Mouse (Mus musculus): Measurements from ENCODE around the gene Mob4. TPM values are rescaled to one million over a fixed set of nuclear protein-coding genes. Genes with fewer than 3 reads are reported as not detected.

Gene Mob4
- polyA plus RNA-seq, 2 experiments = 10.8 to 36.0 TPM

DNA sequence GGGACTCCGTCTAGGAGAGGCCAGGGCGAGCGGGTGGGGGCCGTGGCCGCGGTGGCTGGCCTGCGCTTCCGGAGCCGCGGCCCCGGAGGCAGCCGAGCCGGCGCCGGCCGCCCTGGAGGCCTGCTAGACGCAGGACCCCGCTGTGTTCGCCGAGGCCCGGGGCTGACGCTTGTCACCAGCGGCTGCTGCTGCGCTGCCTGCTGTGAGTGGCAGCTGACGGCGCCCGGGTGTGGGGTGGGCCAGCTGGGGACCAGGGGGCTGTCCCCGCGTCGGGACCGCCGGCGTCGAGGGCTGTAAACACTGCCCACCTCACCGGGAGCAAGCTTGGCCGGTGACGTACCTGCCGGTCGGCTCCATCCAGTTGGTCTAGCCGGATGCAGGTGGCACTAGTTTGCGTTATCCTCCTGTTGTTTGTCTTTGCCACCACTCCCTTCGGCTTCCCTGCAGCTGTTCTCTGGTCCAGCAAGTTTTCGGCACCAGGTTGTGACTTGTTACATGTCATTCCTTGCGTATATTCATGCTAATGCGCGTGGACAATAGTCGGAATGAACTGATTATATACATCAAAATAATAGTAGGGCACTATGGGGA, 488 bp downstream of the Mob4 start:
- no peaks in the 10 kb centered on the region for H3K27me3 ChIP-seq (ENCODE audit: control insufficient read depth, insufficient read depth, low read length)
- H3K27ac ChIP-seq = peak overlapping the region; percentile 76
- H3K9ac ChIP-seq (replicated peaks) = peak overlapping the region; percentile 97
- ATAC-seq (ENCODE audit: insufficient read depth) (peak; percentile 77), DNase-seq (ENCODE audit: low read depth in 3 of 3, low spot score in 3 of 3) (peak; percentile 29 to 37 (median 32))
- TF ChIP-seq CTCF (IDR thresholded peaks at IDR 0.05; ENCODE audit: low read depth) (no peak), EP300 (IDR thresholded peaks at IDR 0.05; ENCODE audit: low read depth) (no peak)
- under 1% methylated on average over 46 of the region's 47 CpGs for WGBS (ENCODE audit: insufficient replicate concordance)
- peaks cover 13 to 18% of the 10 kb centered on the region in 2 experiments for H3K4me1 ChIP-seq (replicated peaks; ENCODE audit: control insufficient read depth in 2 of 2, insufficient read depth in 2 of 2, low read length in 1 of 2)
- H3K36me3 ChIP-seq (replicated peaks; ENCODE audit: control insufficient read depth, insufficient read depth, low read depth) = no peaks in the 10 kb centered on the region; the same call in 1 of the 2 replicates
- no peaks in the 10 kb centered on the region for H3K9me3 ChIP-seq (ENCODE audit: control insufficient read depth, low read length)
- H3K4me3 ChIP-seq (ENCODE audit: insufficient read depth in 1 of 2, low read depth in 2 of 2, low read length in 2 of 2) = peak overlapping the region; percentile 81 to 92
- H3K4me2 ChIP-seq (ENCODE audit: low read depth) = peak overlapping the region; percentile 78

DNA sequence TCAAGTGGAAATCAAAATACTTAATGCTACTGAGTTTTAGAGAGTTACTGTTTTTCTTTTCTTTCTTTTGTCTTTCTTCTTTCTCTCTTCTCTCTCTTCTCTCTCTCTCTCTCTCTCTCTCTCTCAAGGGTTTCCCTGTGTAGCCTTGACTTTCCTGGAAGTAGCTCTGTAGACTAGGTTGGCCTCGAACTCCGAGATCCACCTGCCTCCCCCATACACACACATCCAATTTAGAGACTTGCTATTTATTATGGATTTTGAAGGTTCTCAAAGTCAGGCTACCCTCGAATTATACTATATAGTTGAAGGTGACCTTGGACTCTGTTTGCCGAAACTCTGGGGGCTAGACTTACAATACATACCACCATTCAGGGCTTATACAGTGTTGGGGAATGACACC, 1.3 kb downstream of the Mob4 start:
- H3K4me1 ChIP-seq (replicated peaks; ENCODE audit: control insufficient read depth in 2 of 2, insufficient read depth in 2 of 2, low read length in 1 of 2) = peaks cover 13 to 18% of the 10 kb centered on the region in 2 experiments
- H3K9me3 ChIP-seq (ENCODE audit: control insufficient read depth, low read length) = no peaks in the 10 kb centered on the region
- H3K4me3 ChIP-seq (ENCODE audit: insufficient read depth in 1 of 2, low read depth in 2 of 2, low read length in 2 of 2) = peak overlapping the region; percentile 47 to 81
- WGBS (ENCODE audit: insufficient replicate concordance) = 51% methylated on average over 4 of the region's 4 CpGs
- no peaks in the 10 kb centered on the region; the same call in 1 of the 2 replicates for H3K36me3 ChIP-seq (replicated peaks; ENCODE audit: control insufficient read depth, insufficient read depth, low read depth)
- no peaks in the 10 kb centered on the region for H3K27me3 ChIP-seq (ENCODE audit: control insufficient read depth, insufficient read depth, low read length)
- no peak overlapping the region for H3K27ac ChIP-seq
- ATAC-seq (ENCODE audit: insufficient read depth) = no peak
- H3K4me2 ChIP-seq (ENCODE audit: low read depth) = peak overlapping the region; percentile 78
- no peak for DNase-seq (ENCODE audit: low read depth in 3 of 3, low spot score in 3 of 3)
- TF ChIP-seq CTCF (IDR thresholded peaks at IDR 0.05; ENCODE audit: low read depth) = no peak
- TF ChIP-seq EP300 (IDR thresholded peaks at IDR 0.05; ENCODE audit: low read depth) = no peak
- H3K9ac ChIP-seq (replicated peaks) = peak overlapping the region; percentile 97

DNA sequence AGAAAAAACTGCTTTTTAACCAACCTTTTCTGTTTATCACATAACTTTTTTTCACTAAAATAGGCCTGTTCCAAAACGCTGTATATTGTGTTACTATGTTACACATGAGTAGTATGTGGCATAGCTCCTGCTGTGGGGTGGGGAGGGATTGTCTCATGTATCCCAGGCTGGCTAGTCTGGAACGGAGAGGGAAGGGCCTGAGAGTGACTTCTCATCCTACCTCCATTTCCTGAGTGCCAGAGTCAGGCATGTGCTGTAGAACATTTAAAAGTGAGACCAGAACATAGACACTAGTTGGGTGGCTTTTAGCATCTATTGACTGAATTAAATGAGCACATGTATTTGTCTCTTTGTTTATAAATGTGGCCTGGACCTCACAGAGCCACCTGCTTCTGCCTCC, 2.1 kb downstream of the Mob4 start:
- H3K9ac ChIP-seq (replicated peaks) = no peak overlapping the region

DNA sequence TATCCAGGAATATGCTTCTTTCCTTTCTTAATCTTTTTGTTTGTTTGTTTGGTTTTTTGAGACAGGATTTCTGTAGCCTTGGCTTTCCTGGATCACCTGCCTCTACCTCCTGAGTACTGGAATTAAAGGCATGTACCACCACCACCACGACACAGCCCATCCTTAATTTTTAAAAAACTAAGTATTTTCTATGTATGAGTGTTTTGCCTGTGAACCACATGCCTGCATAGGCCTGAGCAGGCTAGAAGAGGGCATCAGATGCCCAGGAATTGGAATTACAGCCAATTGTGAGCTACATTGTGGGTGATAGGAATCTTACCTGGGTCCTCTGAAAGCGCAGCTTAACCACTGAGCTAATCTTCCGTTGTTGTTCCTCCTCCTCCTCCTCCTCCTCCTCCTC, 3.3 kb downstream of the Mob4 start:
- no peaks in the 10 kb centered on the region; the same call in 1 of the 2 replicates for H3K36me3 ChIP-seq (replicated peaks; ENCODE audit: control insufficient read depth, insufficient read depth, low read depth)
- no peak overlapping the region for H3K27ac ChIP-seq
- no peak overlapping the region for H3K4me3 ChIP-seq (ENCODE audit: insufficient read depth in 1 of 2, low read depth in 2 of 2, low read length in 2 of 2)
- no peaks in the 10 kb centered on the region for H3K27me3 ChIP-seq (ENCODE audit: control insufficient read depth, insufficient read depth, low read length)
- DNase-seq (ENCODE audit: low read depth in 3 of 3, low spot score in 3 of 3) = no peak
- no peak overlapping the region for H3K9ac ChIP-seq (replicated peaks)
- no peak for TF ChIP-seq CTCF (IDR thresholded peaks at IDR 0.05; ENCODE audit: low read depth)
- no peak for TF ChIP-seq EP300 (IDR thresholded peaks at IDR 0.05; ENCODE audit: low read depth)
- peaks cover 13 to 18% of the 10 kb centered on the region in 2 experiments for H3K4me1 ChIP-seq (replicated peaks; ENCODE audit: control insufficient read depth in 2 of 2, insufficient read depth in 2 of 2, low read length in 1 of 2)
- WGBS (ENCODE audit: insufficient replicate concordance) = 82% methylated on average over 3 of the region's 3 CpGs
- ATAC-seq (ENCODE audit: insufficient read depth) = no peak
- H3K9me3 ChIP-seq (ENCODE audit: control insufficient read depth, low read length) = no peaks in the 10 kb centered on the region
- no peak overlapping the region for H3K4me2 ChIP-seq (ENCODE audit: low read depth)

More for the DNA sequence above, 2.1 kb downstream of the Mob4 start:
- TF ChIP-seq CTCF (IDR thresholded peaks at IDR 0.05; ENCODE audit: low read depth) = no peak
- Histone ChIP-seq H3K4me2 (ENCODE audit: low read depth) (peak overlapping the region; percentile 11), H3K27me3 (ENCODE audit: control insufficient read depth, insufficient read depth, low read length) (no peaks in the 10 kb centered on the region), H3K27ac (no peak overlapping the region), H3K4me1 (replicated peaks; ENCODE audit: control insufficient read depth in 2 of 2, insufficient read depth in 2 of 2, low read length in 1 of 2) (peaks cover 13 to 18% of the 10 kb centered on the region in 2 experiments), H3K36me3 (replicated peaks; ENCODE audit: control insufficient read depth, insufficient read depth, low read depth) (no peaks in the 10 kb centered on the region; the same call in 1 of the 2 replicates), H3K9me3 (ENCODE audit: control insufficient read depth, low read length) (no peaks in the 10 kb centered on the region), H3K4me3 (ENCODE audit: insufficient read depth in 1 of 2, low read depth in 2 of 2, low read length in 2 of 2) (no peak overlapping the region)
- DNase-seq (ENCODE audit: low read depth in 3 of 3, low spot score in 3 of 3) (no peak), ATAC-seq (ENCODE audit: insufficient read depth) (no peak)
- WGBS (ENCODE audit: insufficient replicate concordance) = 61% methylated on average over 2 of the region's 2 CpGs

DNA sequence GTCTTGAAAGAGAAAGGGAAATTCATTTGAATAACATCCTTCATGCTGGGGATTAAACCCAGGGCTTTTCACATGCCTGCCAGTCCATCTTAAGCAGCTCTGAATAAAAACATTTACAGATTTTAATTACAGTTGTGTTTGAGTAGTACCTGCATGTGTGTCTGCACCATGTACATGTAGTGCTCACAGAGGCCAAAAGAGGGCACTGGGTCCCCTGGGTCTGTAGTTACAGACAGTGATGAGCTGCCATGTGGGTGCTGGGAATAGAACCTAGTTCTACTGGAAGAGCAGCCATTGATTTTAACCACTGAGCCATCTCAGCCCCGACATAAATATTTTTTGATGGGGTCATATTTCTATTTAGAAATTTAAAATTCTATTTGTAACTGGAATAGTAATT, 4.8 kb downstream of the Mob4 start:
- no peak for TF ChIP-seq CTCF (IDR thresholded peaks at IDR 0.05; ENCODE audit: low read depth)
- no peak for TF ChIP-seq EP300 (IDR thresholded peaks at IDR 0.05; ENCODE audit: low read depth)
- Histone ChIP-seq H3K9ac (replicated peaks) (no peak overlapping the region), H3K4me2 (ENCODE audit: low read depth) (no peak overlapping the region), H3K4me1 (replicated peaks; ENCODE audit: control insufficient read depth in 2 of 2, insufficient read depth in 2 of 2, low read length in 1 of 2) (peaks cover 7 to 9% of the 10 kb centered on the region in 2 experiments; a peak in 3 of 4 replicates), H3K36me3 (replicated peaks; ENCODE audit: control insufficient read depth, insufficient read depth, low read depth) (peaks cover 3% of the 10 kb centered on the region; the same call in 1 of the 2 replicates), H3K9me3 (ENCODE audit: control insufficient read depth, low read length) (no peaks in the 10 kb centered on the region), H3K27me3 (ENCODE audit: control insufficient read depth, insufficient read depth, low read length) (no peaks in the 10 kb centered on the region), H3K27ac (no peak overlapping the region), H3K4me3 (ENCODE audit: insufficient read depth in 1 of 2, low read depth in 2 of 2, low read length in 2 of 2) (no peak overlapping the region)
- ATAC-seq (ENCODE audit: insufficient read depth) (no peak), DNase-seq (ENCODE audit: low read depth in 3 of 3, low spot score in 3 of 3) (no peak)
- WGBS (ENCODE audit: insufficient replicate concordance) = 75% methylated on average over 1 of the region's 1 CpGs
